In genomic region chr3:62449871-62450496, GRCm38 (mm10) we compare ENCODE assay signal across 24 mouse cellular contexts. TPM values are rescaled to one million over a fixed set of nuclear protein-coding genes. Genes with fewer than 3 reads are reported as not detected.
DNase-seq lines count a peak whose midpoint lies in the region; ATAC-seq and TF ChIP-seq lines count a peak whose summit lies in the region.
"Had no signal": no experiment of that assay in that cellular context is flagged by ENCODE, and none has a peak within 500 bp of the region (broad histone marks: within the 10 kb centered on the region; RNA-seq: fewer than 3 reads in every experiment).

No protein-coding gene starts in this region.

- no peak overlapping the region for H3K27ac ChIP-seq in liver, postnatal 0 days (ENCODE audit: low read depth)
- H3K27ac ChIP-seq: embryonic facial prominence, embryonic 15.5 days; forebrain, embryonic 10.5 days; hindbrain, embryonic 10.5 days; hindbrain, postnatal 0 days; limb, embryonic 12.5 days; liver, embryonic 15.5 days; macrophage; midbrain, embryonic 12.5 days; neural tube, embryonic 12.5 days had no signal

- H3K4me3 ChIP-seq in liver, postnatal 0 days (ENCODE audit: low read depth, low read length) = no peak overlapping the region
- no peak overlapping the region for H3K4me3 ChIP-seq in E14TG2a.4 (replicated peaks; ENCODE audit: low read length)
- H3K4me3 ChIP-seq: embryonic facial prominence, embryonic 15.5 days; forebrain, embryonic 10.5 days; hindbrain, embryonic 10.5 days; limb, embryonic 12.5 days; liver, embryonic 15.5 days; midbrain, embryonic 12.5 days; neural tube, embryonic 12.5 days had no signal

- no peaks in the 10 kb centered on the region for H3K36me3 ChIP-seq in liver, postnatal 0 days (replicated peaks; ENCODE audit: insufficient read depth, low read length)
- H3K36me3 ChIP-seq in E14TG2a.4 (ENCODE audit: insufficient read depth, low read length) = no peaks in the 10 kb centered on the region
- H3K36me3 ChIP-seq: embryonic facial prominence, embryonic 15.5 days; limb, embryonic 12.5 days; liver, embryonic 15.5 days; midbrain, embryonic 12.5 days; neural tube, embryonic 12.5 days had no signal

- no peak overlapping the region for H3K4me2 ChIP-seq in liver, postnatal 0 days (ENCODE audit: low read depth, low read length)
- H3K4me2 ChIP-seq: embryonic facial prominence, embryonic 15.5 days; limb, embryonic 12.5 days; liver, embryonic 15.5 days; midbrain, embryonic 12.5 days; neural tube, embryonic 12.5 days had no signal

- H3K9me3 ChIP-seq in liver, postnatal 0 days (ENCODE audit: low read length) = no peaks in the 10 kb centered on the region
- no peaks in the 10 kb centered on the region for H3K9me3 ChIP-seq in E14TG2a.4 (ENCODE audit: low read length)
- H3K9me3 ChIP-seq: embryonic facial prominence, embryonic 15.5 days; forebrain, embryonic 10.5 days; hindbrain, embryonic 10.5 days; limb, embryonic 12.5 days; liver, embryonic 15.5 days; midbrain, embryonic 12.5 days; neural tube, embryonic 12.5 days had no signal

- DNase-seq in heart, adult 11 months = peak; percentile 43
- no peak for DNase-seq in heart, adult 8-10 months (ENCODE audit: low spot score)
- no peak for DNase-seq in liver, postnatal 0 days
- no peak for DNase-seq in liver
- DNase-seq in fibroblast of lung, adult 2 months (ENCODE audit: low read depth) = peak; percentile 4
- no peak for DNase-seq in thymus, adult 18-20 months
- DNase-seq: cerebellum, adult 2 months; cerebellum, postnatal 36 days; gastrocnemius, postnatal 10 days; kidney, adult 2 months; kidney, postnatal 25 days; layer of hippocampus, adult 9-11 months; right cerebral cortex, postnatal 4 days; thymus, postnatal 14 days had no signal

- H3K9ac ChIP-seq in liver, postnatal 0 days (replicated peaks) = no peak overlapping the region
- H3K9ac ChIP-seq: embryonic facial prominence, embryonic 15.5 days; limb, embryonic 12.5 days; liver, embryonic 15.5 days; midbrain, embryonic 12.5 days; neural tube, embryonic 12.5 days had no signal

- H3K4me1 ChIP-seq in liver, postnatal 0 days (ENCODE audit: insufficient read depth) = no peaks in the 10 kb centered on the region
- peaks cover 6% of the 10 kb centered on the region; the same call in 1 of the 2 replicates for H3K4me1 ChIP-seq in E14TG2a.4 (replicated peaks; ENCODE audit: low read depth, low read length)
- H3K4me1 ChIP-seq: embryonic facial prominence, embryonic 15.5 days; liver, embryonic 15.5 days had no signal

- TF ChIP-seq CTCF in liver, postnatal 0 days (IDR thresholded peaks at IDR 0.05; ENCODE audit: low read depth) = peak; percentile 30
- peak; percentile 18 for TF ChIP-seq CTCF in E14TG2a.4 (conservative IDR thresholded peaks at IDR 0.05; ENCODE audit: low read length)

- 77% methylated on average over 4 of the region's 4 CpGs for WGBS in liver, postnatal 0 days (ENCODE audit: insufficient replicate concordance)

- no peaks in the 10 kb centered on the region for H3K27me3 ChIP-seq in liver, postnatal 0 days (ENCODE audit: insufficient read depth, low read length)
- H3K27me3 ChIP-seq in E14TG2a.4 (ENCODE audit: insufficient read depth, low read length) = no peaks in the 10 kb centered on the region
- H3K27me3 ChIP-seq: embryonic facial prominence, embryonic 15.5 days; limb, embryonic 12.5 days; liver, embryonic 15.5 days; midbrain, embryonic 12.5 days; neural tube, embryonic 12.5 days had no signal

- no peak for ATAC-seq in liver, postnatal 0 days
- ATAC-seq: hindbrain, postnatal 0 days had no signal

- TF ChIP-seq EP300 in liver, postnatal 0 days (IDR thresholded peaks at IDR 0.05; ENCODE audit: low read depth) = no peak

RNA-seq across cellular contexts. Expression of gene Dhx36, which starts 56.8 kb away (rescaled TPM):
- 10 to 100 TPM; 13.8 to 18.9 (median 16.7) TPM for total RNA-seq in heart, adult 8-10 months (2022)
- 12.0 and 12.4 TPM in 2 replicates for polyA plus RNA-seq in liver, postnatal 0 days (2015; fragmentation: Nextera tagmentation; extraction: Ambion mirVana)

Comparison
In these comparisons a context has a peak if more than half of its experiments do, and no peak if none do; other contexts are left out.
1. DNase-seq: peak in heart, adult 11 months (single experiment) and fibroblast of lung, adult 2 months (single experiment); none in heart, adult 8-10 months (single experiment), liver, postnatal 0 days (single experiment), liver (single experiment) and thymus, adult 18-20 months (0 of 2).